Mouse (Mus musculus): ENCODE measurements at regions not wholly inside any gene's neighbourhood (a gene's known extent, or its start where the extent isn't known, plus 50 kb on each side); places are given as distances from the start of the nearest gene placed in this dataset.
A peak's percentile ranks its signal among the peaks of the same experiment; 100 is the strongest.

DNA sequence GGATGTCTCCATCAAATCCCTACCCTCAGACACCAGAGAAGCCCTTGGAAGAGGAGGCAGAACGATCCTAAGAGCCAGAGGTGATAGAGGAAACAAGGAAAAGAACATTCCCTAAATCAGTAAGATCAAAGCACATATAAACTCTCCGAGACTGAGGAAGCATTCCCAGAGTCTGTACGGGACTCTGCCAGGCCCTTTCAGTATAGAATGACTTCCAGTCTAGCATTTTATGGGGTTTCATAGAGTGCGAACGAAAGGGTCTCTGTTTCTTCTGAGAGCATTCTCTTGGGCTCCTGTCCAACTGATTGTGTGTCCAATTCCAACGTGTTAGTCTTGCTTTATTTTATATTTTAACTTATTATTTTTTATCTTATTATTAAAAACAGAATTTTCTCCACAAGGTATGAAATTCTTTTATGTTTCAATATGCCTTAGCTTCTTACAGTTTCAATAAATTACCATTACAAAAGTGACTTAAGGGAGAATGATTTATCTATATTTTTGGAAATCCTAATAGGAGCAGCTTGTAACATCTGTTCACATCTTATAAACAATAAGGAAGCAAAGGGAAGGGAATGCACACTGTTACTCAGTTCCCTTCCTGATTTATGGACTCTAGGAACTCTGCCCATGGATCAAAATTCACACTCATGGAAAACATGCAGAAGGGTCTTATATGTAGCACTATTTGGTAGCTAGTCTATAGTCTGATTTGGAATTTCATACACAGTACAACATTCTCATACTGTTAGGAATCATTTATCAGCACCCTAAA lies 628.8 kb downstream of the Slitrk6 start:
- DNase-seq (ENCODE audit: low spot score in 2 of 2): no peak
- no peak overlapping the region for H3K27ac ChIP-seq
- H3K4me3 ChIP-seq: no peak overlapping the region
- TF ChIP-seq CTCF (conservative IDR thresholded peaks at IDR 0.05): no peak

DNA sequence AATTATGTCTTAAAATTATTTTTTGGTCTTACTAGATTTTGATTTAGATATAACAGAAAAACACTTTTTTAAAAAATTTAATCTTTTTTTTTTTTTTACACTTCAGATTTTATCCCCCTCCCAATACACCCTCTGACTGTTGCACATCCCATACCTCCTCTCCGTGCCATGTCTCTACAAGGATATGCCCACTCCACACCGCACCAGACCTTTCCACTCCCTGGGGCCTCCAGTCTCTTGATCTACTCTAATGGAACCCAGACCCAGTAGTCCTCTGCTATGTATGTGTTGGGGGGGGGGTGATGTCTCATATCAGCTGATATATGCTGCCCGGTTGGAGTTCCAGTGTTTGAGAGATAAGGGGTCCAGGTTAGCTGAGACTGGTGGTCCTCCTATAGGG lies 632.2 kb downstream of the Slitrk6 start:
- no peak overlapping the region for H3K4me3 ChIP-seq
- H3K27ac ChIP-seq: no peak overlapping the region
- TF ChIP-seq CTCF (conservative IDR thresholded peaks at IDR 0.05): no peak
- no peak for DNase-seq (ENCODE audit: low spot score in 2 of 2)

DNA sequence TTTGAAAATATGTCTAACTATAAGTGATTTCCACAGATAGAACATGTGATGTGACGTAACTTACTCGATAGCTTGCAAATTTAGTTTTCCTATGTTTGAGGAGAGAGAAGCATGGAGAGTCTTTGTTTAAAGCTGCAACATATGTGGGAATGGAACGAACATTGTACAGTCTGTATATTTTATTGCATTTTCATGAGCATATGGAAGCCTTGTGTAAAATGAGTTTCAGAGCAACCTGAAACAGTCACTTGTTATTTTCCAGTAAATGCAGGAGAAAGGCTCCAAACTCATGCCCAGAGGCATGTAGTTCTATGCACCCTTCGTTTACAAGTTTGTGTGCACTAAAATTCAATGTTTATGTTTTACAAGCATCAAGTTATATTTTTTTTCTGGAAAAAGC lies 639.4 kb downstream of the Slitrk6 start:
- no peak for TF ChIP-seq CTCF (conservative IDR thresholded peaks at IDR 0.05)
- Histone ChIP-seq H3K27ac (no peak overlapping the region), H3K4me3 (no peak overlapping the region)
- no peak for DNase-seq (ENCODE audit: low spot score in 2 of 2)

DNA sequence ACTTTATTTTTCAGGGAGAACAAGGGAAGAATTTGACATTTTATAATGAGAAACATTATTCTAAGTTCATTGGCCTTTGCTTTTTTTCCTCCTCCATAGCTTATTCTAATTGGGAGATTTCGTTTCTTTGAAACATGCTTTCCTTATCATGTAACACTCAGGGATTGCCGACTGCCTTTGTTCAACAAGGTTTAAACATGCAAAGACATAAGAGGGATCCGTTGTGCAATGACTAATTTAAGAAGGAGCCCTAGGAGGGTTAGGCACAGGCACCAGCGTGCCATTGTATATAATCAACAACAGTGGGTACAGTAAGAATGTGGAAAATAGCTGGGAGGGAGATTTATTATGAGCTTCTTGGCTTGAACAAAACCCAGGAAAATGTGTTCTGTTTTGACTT lies 654.1 kb downstream of the Slitrk6 start:
- DNase-seq (ENCODE audit: low spot score in 2 of 2): no peak
- TF ChIP-seq CTCF (conservative IDR thresholded peaks at IDR 0.05): no peak
- no peak overlapping the region for H3K4me3 ChIP-seq
- no peak overlapping the region for H3K27ac ChIP-seq

DNA sequence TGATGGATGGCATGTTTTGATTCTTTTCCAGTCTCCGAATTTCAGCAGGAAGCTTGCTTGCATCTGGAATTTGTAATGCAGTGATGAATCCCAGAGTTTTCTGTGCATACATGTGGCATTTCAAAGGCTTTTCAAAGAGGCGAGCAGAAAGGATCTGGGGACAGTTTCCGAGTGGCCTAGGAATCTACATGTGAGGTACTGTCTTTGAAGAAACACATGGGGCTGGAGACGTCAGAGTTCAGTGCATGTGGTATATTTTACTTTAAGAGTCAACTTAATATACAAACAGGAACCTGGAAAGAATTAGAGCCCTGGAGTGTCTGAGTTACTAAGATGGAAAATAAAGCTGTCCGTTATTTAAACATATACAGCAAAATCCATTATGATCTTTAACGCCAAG lies 676.6 kb downstream of the Slitrk6 start:
- Histone ChIP-seq H3K27ac (no peak overlapping the region), H3K4me3 (no peak overlapping the region)
- no peak for TF ChIP-seq CTCF (conservative IDR thresholded peaks at IDR 0.05)
- no peak for DNase-seq (ENCODE audit: low spot score in 2 of 2)

DNA sequence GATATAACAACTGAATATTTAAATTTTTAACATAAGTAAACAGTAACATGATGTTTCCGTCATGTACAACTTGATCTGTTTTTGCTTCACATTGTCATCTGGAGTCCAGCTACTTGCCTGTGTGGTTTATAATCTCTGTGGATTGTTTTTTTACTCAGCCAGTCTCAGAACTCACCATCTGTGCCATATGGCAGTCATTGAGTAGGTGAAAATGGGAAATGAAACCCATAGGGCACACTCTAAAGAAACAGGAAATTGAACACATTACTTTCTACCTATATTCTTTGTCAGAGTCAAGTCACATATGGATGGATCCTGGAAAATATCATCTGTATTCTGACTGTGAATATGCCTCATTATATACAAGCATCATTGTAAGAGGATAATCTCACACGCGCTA lies 707.2 kb downstream of the Slitrk6 start:
- H3K4me3 ChIP-seq: no peak overlapping the region
- no peak for TF ChIP-seq CTCF (conservative IDR thresholded peaks at IDR 0.05)
- H3K27ac ChIP-seq: no peak overlapping the region
- no peak for DNase-seq (ENCODE audit: low spot score in 2 of 2)

DNA sequence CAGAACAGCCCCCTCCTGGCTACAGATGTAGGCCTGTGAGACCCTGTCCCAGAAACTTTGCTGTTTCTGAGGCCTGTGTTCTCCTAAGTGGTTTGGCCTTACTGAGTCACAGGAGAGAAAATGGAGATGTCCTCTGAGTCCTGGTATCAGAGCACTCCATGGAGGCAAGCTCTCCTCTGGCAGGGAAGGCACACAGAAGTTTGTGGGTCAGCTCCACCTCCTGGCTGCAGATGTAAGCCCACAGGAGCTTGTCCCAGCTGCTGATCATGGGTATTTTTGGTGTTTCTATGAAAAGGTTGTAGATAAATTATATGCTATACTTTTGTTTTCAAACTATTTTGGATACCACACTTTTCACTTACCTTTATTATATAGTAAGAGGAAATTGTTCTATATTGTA lies 711.7 kb downstream of the Slitrk6 start:
- TF ChIP-seq CTCF (conservative IDR thresholded peaks at IDR 0.05): no peak
- Histone ChIP-seq H3K4me3 (no peak overlapping the region), H3K27ac (no peak overlapping the region)
- no peak for DNase-seq (ENCODE audit: low spot score in 2 of 2)

DNA sequence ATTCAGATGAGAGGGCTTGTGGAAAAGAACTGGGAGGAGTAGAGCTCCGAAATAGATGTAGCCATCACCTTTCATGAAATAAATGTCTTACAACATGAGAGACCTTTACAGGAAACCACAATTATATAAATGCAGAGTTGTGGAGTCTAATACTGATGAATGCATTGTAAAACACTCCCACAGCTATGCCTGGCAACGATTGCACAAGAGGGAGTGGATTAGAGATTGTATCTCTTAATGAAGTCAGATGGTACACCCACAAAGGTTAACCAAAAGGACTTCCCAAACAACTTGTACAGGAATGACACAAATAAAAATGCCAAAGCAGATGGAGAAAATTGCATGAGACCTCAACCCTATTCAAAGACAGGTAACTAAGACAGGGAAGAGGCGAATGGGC lies 733.1 kb downstream of the Slitrk6 start:
- no peak overlapping the region for H3K27ac ChIP-seq
- H3K4me3 ChIP-seq: no peak overlapping the region
- DNase-seq (ENCODE audit: low spot score in 2 of 2): no peak
- no peak for TF ChIP-seq CTCF (conservative IDR thresholded peaks at IDR 0.05)

DNA sequence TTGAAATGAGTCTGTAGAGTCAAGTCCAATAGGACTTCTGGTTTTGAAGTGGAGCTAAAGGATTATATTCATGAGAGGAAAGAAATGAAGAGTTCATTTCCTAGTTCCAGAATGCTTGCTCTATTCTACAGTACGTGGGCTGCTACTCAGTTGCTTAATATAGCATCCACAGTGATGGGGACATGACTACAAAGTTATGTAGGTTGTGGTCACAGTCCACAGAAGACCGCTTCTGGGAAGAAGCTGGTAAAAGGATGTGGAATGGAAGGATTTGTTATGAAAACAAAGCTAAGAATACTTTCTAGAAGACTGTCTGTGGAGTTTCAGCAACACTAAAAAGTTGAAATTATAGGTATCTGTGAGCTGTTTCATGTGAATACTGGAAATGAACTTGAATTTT lies 739.8 kb downstream of the Slitrk6 start:
- TF ChIP-seq CTCF (conservative IDR thresholded peaks at IDR 0.05): no peak
- DNase-seq (ENCODE audit: low spot score in 2 of 2): no peak

DNA sequence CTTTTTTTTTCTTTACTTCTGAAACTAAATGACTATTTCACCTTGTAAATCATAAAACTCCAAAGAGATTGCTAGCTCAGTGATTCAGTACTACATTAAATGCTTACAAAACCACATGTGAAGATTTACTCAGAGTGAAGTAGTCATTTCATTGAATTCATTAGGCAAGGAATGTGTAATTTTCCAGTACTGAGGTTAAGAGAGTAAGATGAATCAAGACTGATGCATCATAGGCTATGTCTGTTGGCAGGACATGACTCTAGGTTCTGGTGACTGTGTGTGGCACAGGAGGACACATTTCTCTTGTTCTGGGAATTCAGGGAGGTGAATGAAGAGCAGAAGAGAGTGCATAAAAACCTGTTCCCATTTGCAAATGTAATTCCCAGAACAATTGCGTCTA lies 741.7 kb downstream of the Slitrk6 start:
- no peak for TF ChIP-seq CTCF (conservative IDR thresholded peaks at IDR 0.05)

More for the DNA sequence above, 739.8 kb downstream of the Slitrk6 start:
- Histone ChIP-seq H3K4me3 (no peak overlapping the region), H3K27ac (no peak overlapping the region)

DNA sequence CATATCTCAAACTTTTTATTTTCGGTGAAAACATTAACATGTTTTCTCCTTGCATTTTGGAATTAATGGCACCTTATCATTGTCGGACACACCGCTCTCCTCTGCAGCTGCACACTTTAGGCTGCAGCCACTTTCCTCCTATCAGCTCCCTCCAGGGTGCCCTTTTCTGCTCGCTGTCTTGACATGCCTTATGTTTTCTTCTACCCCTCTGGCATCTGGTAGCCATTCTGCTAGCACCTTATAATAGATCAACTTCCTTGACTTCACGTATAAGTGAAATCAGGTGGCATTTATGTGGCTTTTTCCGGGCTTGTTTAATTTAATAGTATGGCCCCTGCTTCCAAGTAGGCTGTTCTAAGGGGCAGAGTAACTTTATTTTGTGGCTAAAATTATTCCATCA lies 747.8 kb downstream of the Slitrk6 start:
- no peak for DNase-seq (ENCODE audit: low spot score in 2 of 2)
- H3K27ac ChIP-seq: no peak overlapping the region
- TF ChIP-seq CTCF (conservative IDR thresholded peaks at IDR 0.05): no peak
- no peak overlapping the region for H3K4me3 ChIP-seq

More for the DNA sequence above, 741.7 kb downstream of the Slitrk6 start:
- no peak overlapping the region for H3K4me3 ChIP-seq
- H3K27ac ChIP-seq: no peak overlapping the region
- no peak for DNase-seq (ENCODE audit: low spot score in 2 of 2)

DNA sequence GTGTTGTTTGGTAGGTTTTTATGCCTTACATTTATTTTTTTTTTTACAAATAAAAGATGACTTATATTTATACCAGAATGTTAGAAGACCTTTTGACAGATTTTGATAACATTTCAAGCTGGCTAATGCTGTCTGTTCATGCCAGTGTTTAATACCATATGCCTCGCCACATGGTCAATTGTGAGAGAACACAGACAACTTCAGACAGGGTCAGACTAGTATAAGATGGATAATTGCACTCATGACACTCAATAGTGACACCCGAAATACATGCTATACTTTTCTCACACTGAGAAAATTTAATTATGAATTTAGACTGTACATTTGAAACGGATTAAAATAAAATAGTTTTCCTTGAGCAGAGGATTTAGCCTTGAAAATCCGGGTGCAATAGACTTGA lies 769.9 kb downstream of the Slitrk6 start:
- peak; percentile 2 to 34 for DNase-seq (ENCODE audit: low spot score in 2 of 2)
- Histone ChIP-seq H3K4me3 (no peak overlapping the region), H3K27ac (peak overlapping the region; percentile 40)
- TF ChIP-seq CTCF (conservative IDR thresholded peaks at IDR 0.05): no peak

DNA sequence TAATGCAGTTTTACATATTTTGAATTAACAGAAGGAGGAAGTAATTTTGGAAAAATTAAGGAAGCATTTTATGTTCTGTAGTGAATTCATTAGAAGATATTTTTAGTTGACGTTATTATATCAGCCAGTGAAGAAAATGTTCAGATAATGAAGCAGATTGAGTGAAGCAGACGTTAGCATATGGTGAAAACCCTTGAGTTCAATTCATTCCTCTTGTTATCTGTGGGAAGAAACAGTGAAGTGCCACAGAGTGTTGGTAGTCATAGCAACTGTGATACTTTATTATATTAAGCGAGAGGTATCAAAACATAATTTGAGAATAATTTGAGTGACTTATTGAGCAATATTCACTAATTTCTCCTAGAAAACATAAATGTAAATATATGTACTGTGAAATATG lies 796.9 kb downstream of the Slitrk6 start:
- no peak for TF ChIP-seq CTCF (conservative IDR thresholded peaks at IDR 0.05)
- Histone ChIP-seq H3K4me3 (no peak overlapping the region), H3K27ac (0 out of 2 replicates have a peak overlapping the region, but pooled peaks have one; percentile 32)
- DNase-seq (ENCODE audit: low spot score in 2 of 2): peak; percentile 11 to 54

DNA sequence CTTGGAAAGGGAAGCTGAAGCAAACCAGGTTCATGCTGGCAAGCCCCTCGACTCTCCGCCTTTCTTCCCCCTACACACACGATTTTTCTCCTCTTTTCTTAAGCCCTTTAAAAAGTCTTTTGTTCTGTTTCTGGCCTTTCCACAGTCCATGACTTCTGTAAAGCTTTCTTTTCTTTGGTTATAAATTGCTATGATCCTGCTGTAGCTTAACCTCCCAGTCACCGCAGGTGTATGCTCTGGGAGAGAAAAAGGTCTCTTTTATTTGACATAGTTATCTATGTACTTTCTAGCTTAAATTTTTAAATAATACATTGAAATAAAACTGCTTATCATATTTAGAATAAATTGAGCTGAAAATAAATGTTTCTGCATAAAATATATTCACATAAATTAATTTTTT lies 813.0 kb downstream of the Slitrk6 start:
- H3K4me3 ChIP-seq: no peak overlapping the region
- TF ChIP-seq CTCF (conservative IDR thresholded peaks at IDR 0.05): no peak
- DNase-seq (ENCODE audit: low spot score in 2 of 2): no peak
- no peak overlapping the region for H3K27ac ChIP-seq

All from layer of hippocampus, adult 2 months (tissue).